ENCODE assay signal across 8 mouse cellular contexts in genomic region chr1:180420496-180421164, GRCm38 (mm10).
DNase-seq lines count a peak whose midpoint lies in the region; ATAC-seq and TF ChIP-seq lines count a peak whose summit lies in the region.

No protein-coding gene starts in this region.

- no peaks in the 10 kb centered on the region for H3K4me1 ChIP-seq in kidney, adult 2 months (ENCODE audit: control insufficient read depth, insufficient read depth, low read length)
- peaks cover 19% of the 10 kb centered on the region for H3K4me1 ChIP-seq in forebrain, embryonic 13.5 days
- peaks cover 9% of the 10 kb centered on the region for H3K4me1 ChIP-seq in midbrain, embryonic 11.5 days (ENCODE audit: control insufficient read depth, insufficient read depth, low read length)

- no peak overlapping the region for H3K9ac ChIP-seq in forebrain, embryonic 13.5 days
- no peak overlapping the region for H3K9ac ChIP-seq in midbrain, embryonic 11.5 days (ENCODE audit: low read length)

- H3K4me2 ChIP-seq in forebrain, embryonic 13.5 days = no peak overlapping the region
- no peak overlapping the region for H3K4me2 ChIP-seq in midbrain, embryonic 11.5 days

- no peak for TF ChIP-seq POLR2A in kidney, adult 2 months (IDR thresholded peaks at IDR 0.05; ENCODE audit: low read depth, low read length)

- no peak overlapping the region for H3K4me3 ChIP-seq in kidney, adult 2 months (ENCODE audit: insufficient read depth, low read depth, low read length)
- no peak overlapping the region for H3K4me3 ChIP-seq in forebrain, embryonic 13.5 days
- H3K4me3 ChIP-seq in midbrain, embryonic 11.5 days (ENCODE audit: low read depth, low read length) = no peak overlapping the region

- no peaks in the 10 kb centered on the region for H3K9me3 ChIP-seq in forebrain, embryonic 13.5 days (replicated peaks)
- H3K9me3 ChIP-seq in midbrain, embryonic 11.5 days (ENCODE audit: control insufficient read depth, low read length) = no peaks in the 10 kb centered on the region

- ATAC-seq in forebrain, embryonic 13.5 days = peak; percentile 72
- ATAC-seq in midbrain, embryonic 11.5 days (ENCODE audit: low FRiP score) = peak; percentile 66

- no peak overlapping the region for H3K27ac ChIP-seq in kidney, adult 2 months (ENCODE audit: insufficient read depth, low read depth, low read length)
- H3K27ac ChIP-seq in forebrain, embryonic 13.5 days = no peak overlapping the region
- no peak overlapping the region for H3K27ac ChIP-seq in midbrain, embryonic 11.5 days (ENCODE audit: low read depth, low read length)

- no peak for TF ChIP-seq CTCF in kidney, adult 2 months (conservative IDR thresholded peaks at IDR 0.05; ENCODE audit: insufficient read depth, insufficient read length, low read depth, low read length)

- no peaks in the 10 kb centered on the region for H3K36me3 ChIP-seq in kidney, adult 2 months (ENCODE audit: control insufficient read depth, insufficient read depth, low read length)
- no peaks in the 10 kb centered on the region for H3K36me3 ChIP-seq in forebrain, embryonic 13.5 days (ENCODE audit: poor library complexity, severe bottlenecking)
- no peaks in the 10 kb centered on the region for H3K36me3 ChIP-seq in midbrain, embryonic 11.5 days (ENCODE audit: control insufficient read depth, insufficient read depth, low read length)

- WGBS in kidney, adult 2 months = 36% methylated on average over 8 of the region's 8 CpGs
- 34% methylated on average over 8 of the region's 8 CpGs for WGBS in forebrain, embryonic 13.5 days
- 29% methylated on average over 8 of the region's 8 CpGs for WGBS in midbrain, embryonic 11.5 days

- peak; percentile 77 for DNase-seq in kidney, adult 2 months
- no peak for DNase-seq in kidney, postnatal 4 days
- peak; percentile 73 for DNase-seq in adrenal gland, postnatal 14 days
- peak; percentile 89 for DNase-seq in midbrain, embryonic 11.5 days (ENCODE audit: low spot score, missing footprints)
- DNase-seq in spleen, adult 18-20 months = no peak
- no peak for DNase-seq in lung, postnatal 14 days
- no peak for DNase-seq in T-cell, adult 2 months (ENCODE audit: low spot score)

- no peaks in the 10 kb centered on the region for H3K27me3 ChIP-seq in kidney, adult 2 months (replicated peaks; ENCODE audit: control insufficient read depth, insufficient read depth, low read length)
- no peaks in the 10 kb centered on the region for H3K27me3 ChIP-seq in forebrain, embryonic 13.5 days
- H3K27me3 ChIP-seq in midbrain, embryonic 11.5 days (ENCODE audit: control insufficient read depth, insufficient read depth, low read length) = no peaks in the 10 kb centered on the region; the same call in 1 of the 2 replicates

Comparison
In these comparisons a context has a peak if more than half of its experiments do, and no peak if none do; other contexts are left out.
1. DNase-seq: peak in kidney, adult 2 months (single experiment), adrenal gland, postnatal 14 days (single experiment) and midbrain, embryonic 11.5 days (single experiment); none in kidney, postnatal 4 days (0 of 2), spleen, adult 18-20 months (0 of 2), lung, postnatal 14 days (single experiment) and T-cell, adult 2 months (single experiment).